Mouse (Mus musculus): Measurements from ENCODE around the gene Pkp2. TPM values are rescaled to one million over a fixed set of nuclear protein-coding genes. Genes with fewer than 3 reads are reported as not detected.

Gene Pkp2
- polyA plus RNA-seq, 1 experiment from 2014 or later = 2.4 TPM

- Histone ChIP-seq H3K9ac (no peak overlapping the region), H3K9me3 (ENCODE audit: control insufficient read depth, low read length) (no peaks in the 10 kb centered on the region), H3K27me3 (ENCODE audit: control insufficient read depth, insufficient read depth, low read length) (no peaks in the 10 kb centered on the region), H3K4me1 (replicated peaks; ENCODE audit: control insufficient read depth, insufficient read depth, low read length) (no peaks in the 10 kb centered on the region), H3K27ac (no peak overlapping the region), H3K36me3 (replicated peaks; ENCODE audit: control insufficient read depth, insufficient read depth) (no peaks in the 10 kb centered on the region), H3K4me3 (replicated peaks; ENCODE audit: low read length) (no peak overlapping the region), H3K4me2 (replicated peaks) (no peak overlapping the region)
- ATAC-seq (ENCODE audit: low FRiP score) (no peak), DNase-seq (ENCODE audit: low spot score) (no peak)
- WGBS = 80% methylated on average over 1 of the region's 1 CpGs
Observed at GRCm38 (mm10) chr16:16255217-16255616, 42.1 kb downstream of the Pkp2 start.

GRCm38 (mm10) chr16:16255874-16256273, 42.8 kb downstream of the Pkp2 start:
- no peak overlapping the region for H3K4me2 ChIP-seq (replicated peaks)
- H3K36me3 ChIP-seq (replicated peaks; ENCODE audit: control insufficient read depth, insufficient read depth) = no peaks in the 10 kb centered on the region
- H3K9me3 ChIP-seq (ENCODE audit: control insufficient read depth, low read length) = no peaks in the 10 kb centered on the region
- no peaks in the 10 kb centered on the region for H3K4me1 ChIP-seq (replicated peaks; ENCODE audit: control insufficient read depth, insufficient read depth, low read length)
- WGBS = 35% methylated on average over 7 of the region's 7 CpGs
- H3K4me3 ChIP-seq (replicated peaks; ENCODE audit: low read length) = no peak overlapping the region
- no peak overlapping the region for H3K9ac ChIP-seq
- DNase-seq (ENCODE audit: low spot score) = no peak
- H3K27ac ChIP-seq = no peak overlapping the region
- no peak for ATAC-seq (ENCODE audit: low FRiP score)
- no peaks in the 10 kb centered on the region for H3K27me3 ChIP-seq (ENCODE audit: control insufficient read depth, insufficient read depth, low read length)

- Histone ChIP-seq H3K27ac (no peak overlapping the region), H3K4me1 (replicated peaks; ENCODE audit: control insufficient read depth, insufficient read depth, low read length) (no peaks in the 10 kb centered on the region), H3K9me3 (ENCODE audit: control insufficient read depth, low read length) (no peaks in the 10 kb centered on the region), H3K4me2 (replicated peaks) (no peak overlapping the region), H3K9ac (no peak overlapping the region), H3K4me3 (replicated peaks; ENCODE audit: low read length) (no peak overlapping the region), H3K27me3 (ENCODE audit: control insufficient read depth, insufficient read depth, low read length) (no peaks in the 10 kb centered on the region), H3K36me3 (replicated peaks; ENCODE audit: control insufficient read depth, insufficient read depth) (no peaks in the 10 kb centered on the region)
- ATAC-seq (ENCODE audit: low FRiP score) (no peak), DNase-seq (ENCODE audit: low spot score) (no peak)
- 59% methylated on average over 1 of the region's 1 CpGs for WGBS
Observed at GRCm38 (mm10) chr16:16256672-16257071, 43.6 kb downstream of the Pkp2 start.

- DNase-seq (ENCODE audit: low spot score) (no peak), ATAC-seq (ENCODE audit: low FRiP score) (no peak)
- H3K36me3 ChIP-seq (replicated peaks; ENCODE audit: control insufficient read depth, insufficient read depth) = no peaks in the 10 kb centered on the region
- no peak overlapping the region for H3K27ac ChIP-seq
- no peak overlapping the region for H3K4me2 ChIP-seq (replicated peaks)
- no peaks in the 10 kb centered on the region for H3K4me1 ChIP-seq (replicated peaks; ENCODE audit: control insufficient read depth, insufficient read depth, low read length)
- WGBS = 96% methylated on average over 5 of the region's 5 CpGs
- no peak overlapping the region for H3K9ac ChIP-seq
- H3K9me3 ChIP-seq (ENCODE audit: control insufficient read depth, low read length) = no peaks in the 10 kb centered on the region
- H3K4me3 ChIP-seq (replicated peaks; ENCODE audit: low read length) = no peak overlapping the region
- H3K27me3 ChIP-seq (ENCODE audit: control insufficient read depth, insufficient read depth, low read length) = no peaks in the 10 kb centered on the region
Observed at GRCm38 (mm10) chr16:16260882-16261281, 47.8 kb downstream of the Pkp2 start.

GRCm38 (mm10) chr16:16261481-16261880, 48.4 kb downstream of the Pkp2 start:
- H3K4me1 ChIP-seq (replicated peaks; ENCODE audit: control insufficient read depth, insufficient read depth, low read length) = no peaks in the 10 kb centered on the region
- no peak overlapping the region for H3K27ac ChIP-seq
- H3K27me3 ChIP-seq (ENCODE audit: control insufficient read depth, insufficient read depth, low read length) = no peaks in the 10 kb centered on the region
- H3K36me3 ChIP-seq (replicated peaks; ENCODE audit: control insufficient read depth, insufficient read depth) = no peaks in the 10 kb centered on the region
- DNase-seq (ENCODE audit: low spot score) (no peak), ATAC-seq (ENCODE audit: low FRiP score) (no peak)
- H3K4me3 ChIP-seq (replicated peaks; ENCODE audit: low read length) = no peak overlapping the region
- no peak overlapping the region for H3K4me2 ChIP-seq (replicated peaks)
- no peak overlapping the region for H3K9ac ChIP-seq
- no peaks in the 10 kb centered on the region for H3K9me3 ChIP-seq (ENCODE audit: control insufficient read depth, low read length)
- WGBS = 96% methylated on average over 6 of the region's 6 CpGs

GRCm38 (mm10) chr16:16262436-16262835, 49.3 kb downstream of the Pkp2 start:
- no peak overlapping the region for H3K27ac ChIP-seq
- 95% methylated on average over 3 of the region's 3 CpGs for WGBS
- no peaks in the 10 kb centered on the region for H3K4me1 ChIP-seq (replicated peaks; ENCODE audit: control insufficient read depth, insufficient read depth, low read length)
- H3K9ac ChIP-seq = no peak overlapping the region
- no peaks in the 10 kb centered on the region for H3K36me3 ChIP-seq (replicated peaks; ENCODE audit: control insufficient read depth, insufficient read depth)
- DNase-seq (ENCODE audit: low spot score) (no peak), ATAC-seq (ENCODE audit: low FRiP score) (no peak)
- H3K4me3 ChIP-seq (replicated peaks; ENCODE audit: low read length) = no peak overlapping the region
- H3K4me2 ChIP-seq (replicated peaks) = no peak overlapping the region
- no peaks in the 10 kb centered on the region for H3K27me3 ChIP-seq (ENCODE audit: control insufficient read depth, insufficient read depth, low read length)
- no peaks in the 10 kb centered on the region for H3K9me3 ChIP-seq (ENCODE audit: control insufficient read depth, low read length)

- Histone ChIP-seq H3K4me2 (replicated peaks) (no peak overlapping the region), H3K9ac (no peak overlapping the region), H3K27me3 (ENCODE audit: control insufficient read depth, insufficient read depth, low read length) (no peaks in the 10 kb centered on the region), H3K4me1 (replicated peaks; ENCODE audit: control insufficient read depth, insufficient read depth, low read length) (0 out of 2 replicates have a peak, but pooled peaks cover 3% of the 10 kb centered on the region), H3K9me3 (ENCODE audit: control insufficient read depth, low read length) (no peaks in the 10 kb centered on the region), H3K36me3 (replicated peaks; ENCODE audit: control insufficient read depth, insufficient read depth) (no peaks in the 10 kb centered on the region), H3K27ac (no peak overlapping the region), H3K4me3 (replicated peaks; ENCODE audit: low read length) (no peak overlapping the region)
- ATAC-seq (ENCODE audit: low FRiP score) (no peak), DNase-seq (ENCODE audit: low spot score) (no peak)
- 31% methylated on average over 3 of the region's 3 CpGs for WGBS
Observed at GRCm38 (mm10) chr16:16272978-16273377, 59.9 kb downstream of the Pkp2 start.

- Histone ChIP-seq H3K4me3 (replicated peaks; ENCODE audit: low read length) (no peak overlapping the region), H3K27ac (no peak overlapping the region), H3K9me3 (ENCODE audit: control insufficient read depth, low read length) (no peaks in the 10 kb centered on the region), H3K4me1 (replicated peaks; ENCODE audit: control insufficient read depth, insufficient read depth, low read length) (0 out of 2 replicates have a peak, but pooled peaks cover 3% of the 10 kb centered on the region), H3K36me3 (replicated peaks; ENCODE audit: control insufficient read depth, insufficient read depth) (no peaks in the 10 kb centered on the region), H3K27me3 (ENCODE audit: control insufficient read depth, insufficient read depth, low read length) (no peaks in the 10 kb centered on the region), H3K4me2 (replicated peaks) (no peak overlapping the region), H3K9ac (no peak overlapping the region)
- 88% methylated on average over 6 of the region's 6 CpGs for WGBS
- ATAC-seq (ENCODE audit: low FRiP score) (no peak), DNase-seq (ENCODE audit: low spot score) (no peak)
Observed at GRCm38 (mm10) chr16:16273752-16274151, 60.6 kb downstream of the Pkp2 start.

- H3K27ac ChIP-seq = peak within 1 kb of the TSS; percentile 93
- ATAC-seq (ENCODE audit: low FRiP score) (peak; percentile 99), DNase-seq (ENCODE audit: low spot score) (peak; percentile 91)
- peak within 1 kb of the TSS; percentile 85 for H3K4me3 ChIP-seq (replicated peaks; ENCODE audit: low read length)
- peaks cover 17% of the 10 kb centered on the region for H3K36me3 ChIP-seq (replicated peaks; ENCODE audit: control insufficient read depth, insufficient read depth)
- H3K9me3 ChIP-seq (ENCODE audit: control insufficient read depth, low read length) = no peaks in the 10 kb centered on the region
- H3K27me3 ChIP-seq (ENCODE audit: control insufficient read depth, insufficient read depth, low read length) = no peaks in the 10 kb centered on the region
- WGBS = under 1% methylated on average over 50 of the region's 50 CpGs
- peak within 1 kb of the TSS; percentile 81 for H3K4me2 ChIP-seq (replicated peaks)
- peaks cover 15% of the 10 kb centered on the region for H3K4me1 ChIP-seq (replicated peaks; ENCODE audit: control insufficient read depth, insufficient read depth, low read length)
- peak within 1 kb of the TSS; percentile 77 for H3K9ac ChIP-seq
Observed at GRCm38 (mm10) chr16:16302369-16303137, 89.4 kb downstream of the Pkp2 start, which contains the start of gene Yars2. Gene Yars2, plus strand, starts transcription at chr16:16302965.

All from hindbrain, embryonic 14.5 days (tissue).